Mouse (Mus musculus): Measurements from ENCODE around the gene Clptm1. TPM values are rescaled to one million over a fixed set of nuclear protein-coding genes. Genes with fewer than 3 reads are reported as not detected.

Clptm1 gene
- polyA plus RNA-seq, 1 experiment, result 128 TPM

DNA sequence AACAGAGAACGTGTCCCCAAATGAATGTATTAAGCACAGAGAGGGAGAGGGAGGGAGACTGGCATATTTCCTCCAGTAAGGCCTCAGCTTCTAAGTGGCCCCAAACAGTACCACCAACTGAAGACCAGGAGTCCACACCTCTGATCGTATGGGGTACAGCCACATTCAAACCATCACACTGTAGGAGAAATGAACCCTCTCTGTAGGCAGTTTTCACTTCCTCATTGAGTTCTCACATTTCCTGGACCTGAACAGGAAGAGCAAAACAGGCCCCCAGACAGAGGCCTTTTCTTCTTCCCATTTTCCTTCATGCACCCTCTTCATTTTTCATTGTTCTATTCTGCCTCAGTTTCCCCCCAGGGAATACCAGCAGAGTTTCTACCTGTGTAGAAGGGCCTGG is 2.6 kb upstream of the Clptm1 start:
- DNase-seq (ENCODE audit: extremely low spot score in 1 of 2, low spot score in 1 of 2), result no peak

DNA sequence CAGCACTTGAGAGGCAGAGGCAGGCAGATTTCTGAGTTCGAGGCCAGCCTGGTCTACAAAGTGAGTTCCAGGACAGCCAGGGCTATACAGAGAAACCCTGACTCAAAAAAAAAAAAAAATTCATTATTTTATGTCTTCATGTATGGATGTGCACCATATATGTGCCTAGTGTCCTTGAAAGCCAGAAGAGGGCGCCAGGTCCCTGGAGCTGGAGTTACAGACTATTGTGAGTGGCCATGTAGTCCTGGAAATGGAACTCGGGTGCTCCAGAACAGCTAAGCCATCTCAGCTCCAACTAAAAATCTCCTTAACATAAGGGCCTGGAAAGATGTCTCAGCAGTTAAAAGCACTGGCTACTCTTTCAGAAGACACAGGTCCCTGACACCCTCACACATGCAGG is 1.9 kb upstream of the Clptm1 start:
- DNase-seq (ENCODE audit: extremely low spot score in 1 of 2, low spot score in 1 of 2), result no peak

DNA sequence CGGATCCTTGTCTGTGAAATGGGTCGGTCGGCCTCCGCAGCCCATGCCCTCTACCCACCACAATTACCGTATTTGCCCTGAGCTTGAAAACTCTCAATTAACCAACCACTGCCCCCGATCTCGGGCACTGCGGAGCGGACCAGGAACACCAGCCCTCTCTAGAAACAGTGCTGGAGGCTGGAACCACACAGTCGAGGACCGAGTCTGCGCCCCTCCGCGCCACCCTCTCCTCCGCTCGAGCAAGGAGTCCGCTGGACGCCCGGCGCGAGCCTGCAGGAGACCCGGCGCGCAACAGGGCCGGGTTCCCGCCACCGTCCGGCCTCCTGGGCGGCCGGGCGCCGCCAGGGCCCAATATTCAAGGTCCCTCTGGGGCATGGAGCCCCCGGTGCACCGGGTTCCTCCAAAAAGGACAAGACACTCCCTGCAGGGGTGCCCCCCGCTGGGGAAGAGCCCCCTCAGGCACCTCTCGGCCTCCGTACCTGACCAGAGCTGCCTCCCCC is 328 bp downstream of the Clptm1 start:
- no peak for DNase-seq (ENCODE audit: extremely low spot score in 1 of 2, low spot score in 1 of 2)

DNA sequence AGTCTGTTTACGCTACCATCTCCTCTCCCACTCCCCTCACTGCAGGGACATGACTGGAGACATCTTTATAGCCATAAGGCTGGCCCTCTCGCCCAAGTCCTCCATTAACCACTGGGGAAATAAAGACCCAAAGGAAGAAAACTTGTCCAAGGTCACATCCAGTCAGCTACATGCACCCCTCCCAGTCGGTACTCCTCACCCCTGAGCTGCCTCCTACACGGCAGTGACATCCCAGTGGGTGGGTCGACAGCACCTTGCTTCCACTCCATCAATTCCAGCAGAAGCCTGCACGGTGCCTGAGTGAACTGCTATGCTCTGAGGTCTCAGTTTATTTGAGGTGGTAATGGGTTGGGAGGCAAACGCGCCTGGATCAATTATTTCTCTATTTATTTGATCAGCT is 893 bp downstream of the Clptm1 start:
- DNase-seq (ENCODE audit: extremely low spot score in 1 of 2, low spot score in 1 of 2), result peak in 1 of 2 experiments; percentile 32

DNA sequence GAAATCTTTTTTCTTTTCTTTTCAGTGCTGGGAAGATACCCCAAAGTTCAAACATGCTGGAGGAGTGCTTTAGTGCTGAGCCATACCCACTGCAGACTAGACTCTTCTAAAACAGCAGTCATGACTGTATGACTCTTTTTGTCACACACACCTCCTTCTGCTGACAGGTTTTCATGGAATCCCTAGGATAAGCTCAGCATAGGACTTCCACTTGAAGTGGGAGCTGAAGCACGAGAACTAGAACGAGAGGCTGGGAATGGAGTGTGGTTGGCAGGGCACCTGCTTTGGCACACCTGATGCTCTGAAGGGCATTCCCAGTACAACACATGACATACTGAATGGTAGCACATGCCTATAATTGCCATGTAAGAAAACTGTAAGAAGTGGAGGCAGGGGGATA is 12.2 kb downstream of the Clptm1 start:
- DNase-seq (ENCODE audit: extremely low spot score in 1 of 2, low spot score in 1 of 2), result no peak

DNA sequence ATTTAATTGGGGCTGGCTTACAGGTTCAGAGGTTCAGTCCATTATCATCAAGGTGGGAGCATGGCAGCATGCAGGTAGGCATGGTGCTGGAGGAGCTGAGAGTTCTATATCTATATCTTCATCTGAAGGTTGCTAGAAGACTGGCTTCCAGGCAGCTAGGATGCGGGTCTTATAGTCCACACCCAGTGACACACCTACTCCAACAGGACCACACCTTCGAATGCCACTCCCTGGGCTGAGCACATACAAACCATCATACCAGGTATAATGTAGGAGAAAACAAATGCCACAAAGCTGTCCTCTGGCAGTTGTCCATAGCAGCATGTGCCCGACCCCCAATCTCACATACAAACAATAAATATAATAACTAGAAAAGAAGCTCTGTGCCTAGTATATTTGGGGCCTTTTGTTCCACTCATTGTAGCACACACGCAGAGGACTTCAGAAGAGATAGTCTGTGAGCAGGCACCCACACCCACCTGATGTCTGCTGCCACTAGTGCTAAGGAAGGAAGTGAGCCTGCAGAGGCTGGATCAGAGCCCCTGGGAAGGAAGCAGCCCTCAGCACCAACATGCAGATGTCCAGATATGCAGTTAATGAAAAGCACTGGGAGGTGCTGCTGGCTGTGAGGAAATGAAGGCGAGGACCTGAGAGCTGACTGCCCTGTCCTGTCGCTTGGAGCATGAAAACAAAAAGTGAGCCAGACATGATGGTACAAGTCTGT is 13.6 kb downstream of the Clptm1 start:
- DNase-seq (ENCODE audit: extremely low spot score in 1 of 2, low spot score in 1 of 2), result no peak

DNA sequence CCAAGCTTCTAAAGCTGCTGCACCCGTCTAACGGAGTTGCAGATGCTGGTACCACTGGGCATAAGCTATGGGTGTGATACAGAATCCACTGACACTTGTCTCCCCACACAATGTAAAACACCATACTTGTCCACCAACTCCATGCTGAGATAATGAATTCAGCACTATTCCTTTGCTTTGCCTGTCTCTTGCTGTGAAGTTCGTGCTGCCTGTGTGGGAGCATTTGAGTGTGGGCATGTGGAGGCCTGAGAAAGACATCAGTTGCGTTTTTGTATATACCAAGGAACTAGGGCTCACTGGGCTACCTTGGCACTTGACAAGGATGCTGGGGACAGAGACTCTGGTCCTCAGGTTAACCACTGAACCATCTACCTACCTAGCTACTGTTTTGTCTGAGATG is 23.6 kb downstream of the Clptm1 start:
- DNase-seq (ENCODE audit: extremely low spot score in 1 of 2, low spot score in 1 of 2), result peak in 1 of 2 experiments; percentile 60

DNA sequence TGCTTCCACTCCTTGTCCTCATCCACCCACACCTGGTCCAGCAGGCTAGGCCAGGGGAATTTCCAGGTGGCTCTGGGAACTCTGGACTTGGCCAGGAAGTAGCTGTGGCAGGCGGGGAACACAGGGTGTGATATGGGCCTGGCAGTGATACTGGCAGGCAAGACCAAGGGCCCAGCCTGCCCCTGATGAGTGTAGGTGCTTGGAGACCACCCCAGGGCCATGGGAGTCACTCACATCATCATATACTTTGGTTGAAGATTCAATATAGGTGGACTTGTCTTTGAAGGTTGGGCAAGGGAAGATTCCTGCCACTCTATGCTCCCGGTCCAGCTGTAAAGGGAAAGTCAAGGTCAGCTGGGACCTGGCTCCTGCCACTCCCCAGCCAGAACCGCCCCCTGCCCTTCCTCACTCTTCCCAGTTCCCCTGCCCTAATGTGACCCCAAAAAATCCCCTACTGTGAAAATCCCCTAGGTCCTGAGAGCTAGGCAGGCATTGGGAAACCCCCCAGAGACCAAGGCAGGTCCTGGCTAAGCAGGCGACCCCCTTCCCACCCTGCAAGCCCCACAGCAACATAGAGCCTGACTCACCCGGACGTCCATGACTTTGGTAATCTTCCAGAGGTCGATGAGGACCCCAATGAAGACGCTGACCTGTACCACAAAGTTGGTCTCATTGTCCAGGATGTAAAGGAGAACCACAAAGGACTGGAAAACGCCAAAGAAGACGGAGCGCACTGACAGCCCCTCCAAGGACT is 29.6 kb downstream of the Clptm1 start:
- no peak for DNase-seq (ENCODE audit: extremely low spot score in 1 of 2, low spot score in 1 of 2)

DNA sequence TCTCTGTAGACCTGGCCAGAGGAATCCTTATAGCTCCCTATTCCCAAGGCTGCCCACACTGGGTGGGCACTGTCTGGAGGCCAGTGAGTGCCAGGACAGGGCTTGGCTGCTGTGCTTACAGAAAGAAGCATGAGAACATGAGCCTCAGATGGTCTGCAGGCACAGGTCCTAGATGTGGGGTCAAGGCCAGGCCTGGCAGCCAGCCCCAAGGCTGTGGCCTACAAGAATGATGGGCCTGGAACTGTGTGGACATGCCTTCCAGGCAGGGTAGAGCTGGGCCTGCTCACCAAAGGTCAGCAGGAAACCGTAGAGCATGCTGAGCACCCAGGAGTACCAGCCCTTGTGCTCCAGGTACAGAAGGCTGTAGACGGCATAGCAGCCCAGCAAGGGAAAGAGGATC is 30.2 kb downstream of the Clptm1 start:
- DNase-seq (ENCODE audit: extremely low spot score in 1 of 2, low spot score in 1 of 2), result no peak

DNA sequence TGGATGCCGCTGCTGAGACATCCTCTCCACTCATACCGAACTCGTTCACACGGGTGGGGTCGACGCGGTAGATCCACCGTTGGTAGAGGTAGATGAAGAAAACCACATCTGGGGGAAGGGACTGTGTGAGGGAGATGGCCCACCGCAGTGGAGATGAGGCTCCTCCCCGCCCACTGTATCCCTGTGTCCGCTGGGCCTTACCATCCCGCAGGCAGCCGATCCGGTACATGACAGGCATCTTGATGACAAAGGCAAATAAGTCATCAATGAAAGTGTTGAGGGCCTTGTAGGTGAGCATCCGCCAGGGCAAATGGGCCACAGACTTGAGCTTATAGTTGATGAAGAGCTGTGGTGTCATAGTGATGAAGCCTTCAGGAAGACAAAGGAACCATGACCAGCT is 31.0 kb downstream of the Clptm1 start:
- DNase-seq (ENCODE audit: extremely low spot score in 1 of 2, low spot score in 1 of 2), result no peak

DNA sequence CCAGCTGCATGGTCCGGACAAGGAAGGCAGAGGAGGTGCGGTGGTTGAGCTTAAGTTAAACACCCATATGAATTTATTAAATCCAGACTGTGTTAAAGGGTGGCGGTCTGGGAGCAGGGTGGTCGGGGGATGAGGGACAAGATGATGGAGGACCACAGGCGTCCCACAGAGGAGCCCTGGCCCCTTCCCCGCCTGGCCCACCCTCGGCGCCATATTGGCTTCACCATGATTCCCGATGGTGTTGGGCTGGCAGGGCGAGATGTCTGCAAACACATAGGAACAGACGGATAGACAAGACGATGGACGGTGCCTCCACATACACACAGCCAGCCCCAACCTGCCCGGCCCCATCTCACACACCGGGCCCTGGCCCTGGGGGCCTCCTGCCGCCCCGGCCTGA is 31.6 kb downstream of the Clptm1 start:
- no peak for DNase-seq (ENCODE audit: extremely low spot score in 1 of 2, low spot score in 1 of 2)

DNA sequence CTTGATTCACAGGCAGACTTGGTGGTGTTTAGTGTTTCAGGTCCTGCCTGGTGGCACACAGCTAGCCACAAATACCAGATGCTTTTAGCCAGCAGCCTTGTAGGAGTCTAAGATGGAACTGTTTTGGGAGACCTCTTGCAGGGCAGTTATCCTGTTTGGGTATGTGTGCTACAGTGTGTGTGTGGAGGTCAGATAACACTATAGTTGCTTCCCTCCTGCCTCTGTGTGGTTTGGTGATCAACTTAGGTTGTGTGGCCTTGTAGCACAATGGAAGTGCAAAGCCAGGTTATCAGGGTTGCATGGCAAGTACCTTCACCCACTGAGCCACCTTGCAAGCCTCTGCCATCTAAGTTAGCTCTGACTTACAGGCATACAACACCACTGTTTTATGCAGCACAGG is 32.1 kb downstream of the Clptm1 start:
- DNase-seq (ENCODE audit: extremely low spot score in 1 of 2, low spot score in 1 of 2), result no peak

DNA sequence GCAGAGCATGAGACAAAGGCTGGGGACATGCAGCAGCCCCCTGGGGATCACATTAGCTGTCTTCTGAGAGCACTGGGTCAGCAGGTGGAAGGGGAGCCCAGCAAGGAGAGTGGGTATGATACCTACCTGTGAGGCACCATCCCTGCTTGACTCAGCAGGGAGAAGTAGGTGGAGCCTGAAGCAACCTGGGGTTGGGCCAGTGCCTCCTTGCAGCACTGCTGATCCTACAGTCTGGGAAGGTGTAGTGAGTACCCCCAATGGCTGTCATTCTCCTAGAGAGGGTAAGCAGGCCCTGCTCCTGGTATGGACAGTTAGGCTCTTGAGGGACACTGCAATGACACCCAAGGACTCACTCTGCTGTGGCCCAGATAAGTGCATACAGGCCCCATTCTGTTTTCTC is 32.6 kb downstream of the Clptm1 start:
- DNase-seq (ENCODE audit: extremely low spot score in 1 of 2, low spot score in 1 of 2), result no peak

DNA sequence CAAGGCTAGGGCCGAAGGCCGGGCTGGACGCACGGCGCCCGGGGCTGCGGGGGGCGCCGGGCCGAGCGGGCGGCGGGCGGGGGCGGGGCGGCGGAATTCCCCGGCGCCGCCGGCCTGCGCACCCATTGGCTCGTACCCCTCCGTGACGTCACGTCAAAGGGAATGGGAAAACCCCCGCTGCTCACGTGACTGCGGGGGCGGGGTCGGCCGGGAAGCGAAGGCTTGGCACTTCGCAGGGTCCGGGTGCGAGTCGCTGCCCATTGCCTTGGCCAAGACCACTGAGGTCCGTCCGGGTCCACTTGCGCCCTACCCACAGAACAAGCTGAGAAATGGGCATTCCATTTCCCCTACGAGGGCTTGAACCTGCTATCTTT is 35.5 kb downstream of the Clptm1 start, which contains the start of gene Relb:
TSS of gene Relb (minus strand) at position 78 of the 374 bp plus-strand sequence.
- peak; percentile 72 to 93 for DNase-seq (ENCODE audit: extremely low spot score in 1 of 2, low spot score in 1 of 2)

DNA sequence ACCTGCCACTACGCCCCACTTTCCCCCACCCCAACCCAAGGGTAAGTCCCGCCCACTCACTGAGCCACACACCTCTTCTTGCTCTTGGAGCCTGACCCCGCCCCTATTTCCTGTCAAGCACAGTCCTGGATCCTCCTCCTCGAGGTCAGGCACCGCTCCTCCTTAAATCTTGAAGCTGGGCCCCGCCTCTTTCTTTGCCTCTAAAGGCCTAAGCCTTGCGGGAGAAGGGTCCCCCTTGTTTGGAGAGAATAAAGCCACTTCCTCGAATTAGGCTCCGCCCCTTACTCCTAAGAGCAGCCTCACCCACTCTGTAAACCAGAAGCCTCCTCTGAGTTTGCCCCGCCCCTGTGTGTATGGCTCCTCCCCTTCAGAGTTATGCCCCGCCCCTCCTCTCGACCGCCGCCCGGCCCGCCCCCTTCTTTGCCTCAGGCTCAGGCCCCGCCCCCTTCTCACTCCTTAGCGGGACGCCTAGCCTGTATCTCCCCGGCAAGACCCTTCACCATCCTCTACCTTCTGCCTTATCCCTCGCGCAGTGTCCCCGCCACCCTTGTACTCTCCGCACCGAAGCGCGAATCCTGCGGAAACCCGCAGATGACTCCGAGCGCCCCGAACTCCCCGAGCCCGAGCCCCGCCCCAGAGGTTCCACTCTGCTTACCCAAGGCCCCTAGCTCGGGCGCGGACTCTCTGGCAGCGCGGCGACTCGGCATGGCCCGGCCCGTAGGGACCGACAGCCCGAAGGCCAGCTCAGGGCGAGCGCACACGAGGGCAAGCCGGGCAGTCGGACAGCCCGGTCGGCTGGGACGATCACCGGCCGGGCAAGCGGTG is 36.1 kb downstream of the Clptm1 start:
- DNase-seq (ENCODE audit: extremely low spot score in 1 of 2, low spot score in 1 of 2), result peak; percentile 86 to 90

DNA sequence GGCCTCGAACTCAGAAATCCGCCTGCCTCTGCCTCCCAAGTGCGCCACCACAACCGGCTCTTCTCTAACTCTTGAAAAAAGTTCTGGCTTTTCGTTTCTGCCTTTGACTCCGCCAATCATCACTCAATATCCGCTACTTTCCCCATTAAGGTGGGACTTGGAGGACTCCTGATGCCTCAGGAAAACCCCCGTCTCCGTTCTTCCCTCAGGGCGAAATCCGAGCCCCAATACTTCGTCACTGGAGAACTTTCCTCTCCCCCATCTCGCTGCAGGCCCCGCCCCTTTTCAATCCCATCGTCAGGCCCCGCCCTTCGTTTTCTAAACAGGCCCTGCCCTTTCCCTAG is 36.7 kb downstream of the Clptm1 start:
- DNase-seq (ENCODE audit: extremely low spot score in 1 of 2, low spot score in 1 of 2), result no peak

DNA sequence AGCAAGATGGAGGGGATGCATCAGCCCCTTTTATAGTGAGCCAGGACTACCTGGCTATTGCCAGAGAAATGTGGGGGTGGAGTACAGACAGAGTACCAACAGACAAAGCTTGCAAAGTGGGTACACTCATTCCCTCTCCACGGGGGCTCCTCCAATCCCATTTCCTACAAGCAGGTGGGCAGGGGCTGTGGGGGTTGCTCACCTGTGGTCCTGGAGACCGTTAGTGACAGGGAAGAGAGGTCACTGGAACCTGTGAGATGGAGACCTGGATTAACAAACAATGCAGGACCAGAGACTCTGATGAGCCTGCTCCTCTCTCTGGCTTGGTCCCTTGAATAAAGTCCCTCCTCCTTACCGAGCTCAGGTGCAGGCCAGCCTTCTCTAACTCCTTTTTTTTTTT is 37.1 kb downstream of the Clptm1 start:
- DNase-seq (ENCODE audit: extremely low spot score in 1 of 2, low spot score in 1 of 2), result no peak

DNA sequence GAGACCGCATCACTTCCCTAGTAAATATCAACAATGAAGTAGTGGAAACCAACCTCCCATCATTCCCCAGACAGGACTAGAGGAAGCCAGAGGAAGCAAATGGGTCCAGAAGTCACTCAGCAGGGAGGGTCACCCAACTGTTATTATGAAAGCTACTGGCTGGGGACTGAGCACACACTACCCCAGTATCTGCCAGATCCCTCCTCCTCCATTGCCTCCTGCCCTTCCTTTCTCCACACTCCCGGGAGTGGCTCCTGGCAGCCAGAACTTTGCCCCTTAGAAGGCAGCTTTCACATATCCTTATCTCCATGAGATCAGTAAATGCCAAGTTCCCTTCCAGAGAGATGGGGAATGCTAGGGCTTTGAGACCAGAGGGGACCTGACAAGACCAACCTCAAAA is 41.4 kb downstream of the Clptm1 start:
- no peak for DNase-seq (ENCODE audit: extremely low spot score in 1 of 2, low spot score in 1 of 2)

DNA sequence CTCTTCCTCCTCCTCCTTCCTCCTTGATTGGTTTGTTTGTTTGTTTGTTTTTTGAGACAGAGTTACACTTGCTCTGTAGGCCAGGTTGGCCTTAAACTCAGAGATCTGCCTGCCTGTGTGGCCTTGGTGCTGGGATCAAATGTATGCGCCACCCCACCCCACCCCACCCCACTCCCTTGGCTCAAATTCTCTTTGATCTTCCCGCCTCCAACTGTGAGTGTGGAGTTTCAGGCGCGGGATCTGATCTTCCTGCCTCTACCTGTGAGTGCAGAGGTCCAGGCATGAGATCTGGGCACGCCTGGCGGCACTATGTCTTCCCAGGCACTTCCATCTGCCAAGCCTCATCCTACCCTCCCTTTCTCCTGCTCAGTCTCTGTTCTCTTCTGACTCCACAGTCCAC is 42.6 kb downstream of the Clptm1 start:
- DNase-seq (ENCODE audit: extremely low spot score in 1 of 2, low spot score in 1 of 2), result no peak

DNA sequence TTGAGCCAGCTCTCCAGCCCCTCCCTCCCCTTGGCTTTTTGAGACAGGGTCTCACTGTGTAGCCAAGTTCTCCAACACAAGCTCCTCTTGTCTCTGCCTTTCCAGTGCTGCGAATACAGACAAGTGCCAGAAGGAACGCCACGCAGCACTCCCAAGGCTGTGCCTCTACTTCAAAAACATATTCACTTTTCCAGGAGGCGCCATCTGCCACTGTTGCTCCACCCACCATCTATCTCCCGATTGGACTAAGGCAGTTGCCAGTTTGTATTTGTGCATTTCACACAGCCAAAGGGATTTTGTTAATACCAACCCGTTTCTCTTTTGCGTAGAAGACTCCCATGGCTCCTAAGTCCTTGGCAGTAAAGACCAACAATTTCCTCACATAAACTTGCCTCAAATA is 44.0 kb downstream of the Clptm1 start:
- DNase-seq (ENCODE audit: extremely low spot score in 1 of 2, low spot score in 1 of 2), result peak; percentile 45 to 71
